Mouse (Mus musculus): ENCODE data around the gene Cfap58. TPM values are rescaled to one million over a fixed set of nuclear protein-coding genes. Genes with fewer than 3 reads are reported as not detected.

Cfap58 gene
- polyA plus RNA-seq, 1 experiment from 2014 or later = 0.09 TPM

DNA sequence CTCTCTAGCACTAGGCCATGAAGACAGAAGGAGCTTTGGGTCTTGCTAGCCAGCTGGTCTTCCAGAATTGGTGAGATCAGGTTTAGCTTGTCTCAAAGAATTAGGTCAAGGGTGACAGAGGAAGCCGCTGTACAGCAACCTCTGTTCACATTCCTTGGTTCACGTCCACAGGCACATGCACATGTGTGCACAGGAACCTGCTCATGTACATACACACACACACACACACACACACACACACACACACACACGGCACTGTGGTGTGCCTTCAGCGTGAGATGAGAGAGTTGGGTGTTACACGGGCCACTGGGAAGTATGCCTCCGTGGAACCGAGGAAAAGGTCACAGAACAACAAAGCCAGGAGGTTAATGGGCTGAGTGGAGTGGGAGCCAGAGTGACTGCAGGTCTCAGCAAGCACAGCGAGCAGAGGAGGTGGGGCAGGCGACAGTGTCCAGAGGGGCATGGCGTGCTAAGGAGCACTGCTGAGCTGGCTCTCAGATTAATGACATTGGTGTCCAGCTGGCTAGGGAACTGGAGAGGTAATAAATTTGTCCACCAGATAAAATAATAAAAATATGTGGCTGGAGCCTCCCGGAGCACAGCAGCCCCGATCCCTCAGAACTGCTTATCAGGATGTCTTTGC is 71.4 kb downstream of the Cfap58 start:
- no peaks in the 10 kb centered on the region for H3K36me3 ChIP-seq (ENCODE audit: control insufficient read depth, insufficient read depth)
- no peak overlapping the region for H3K4me2 ChIP-seq (ENCODE audit: low read depth, low read length)
- 45% methylated on average over 12 of the region's 12 CpGs for WGBS
- no peaks in the 10 kb centered on the region for H3K9me3 ChIP-seq (replicated peaks; ENCODE audit: control insufficient read depth, low read length)
- no peak overlapping the region for H3K9ac ChIP-seq (ENCODE audit: low read length)
- H3K27me3 ChIP-seq (ENCODE audit: control insufficient read depth, insufficient read depth, low read length) = no peaks in the 10 kb centered on the region
- H3K4me3 ChIP-seq (ENCODE audit: low read length) = no peak overlapping the region
- H3K4me1 ChIP-seq (ENCODE audit: control insufficient read depth, insufficient read depth, low read length) = no peaks in the 10 kb centered on the region
- ATAC-seq (replicated peaks; ENCODE audit: extremely low read depth, insufficient read depth, low FRiP score) = no peak
- no peak overlapping the region for H3K27ac ChIP-seq (ENCODE audit: low read length)

DNA sequence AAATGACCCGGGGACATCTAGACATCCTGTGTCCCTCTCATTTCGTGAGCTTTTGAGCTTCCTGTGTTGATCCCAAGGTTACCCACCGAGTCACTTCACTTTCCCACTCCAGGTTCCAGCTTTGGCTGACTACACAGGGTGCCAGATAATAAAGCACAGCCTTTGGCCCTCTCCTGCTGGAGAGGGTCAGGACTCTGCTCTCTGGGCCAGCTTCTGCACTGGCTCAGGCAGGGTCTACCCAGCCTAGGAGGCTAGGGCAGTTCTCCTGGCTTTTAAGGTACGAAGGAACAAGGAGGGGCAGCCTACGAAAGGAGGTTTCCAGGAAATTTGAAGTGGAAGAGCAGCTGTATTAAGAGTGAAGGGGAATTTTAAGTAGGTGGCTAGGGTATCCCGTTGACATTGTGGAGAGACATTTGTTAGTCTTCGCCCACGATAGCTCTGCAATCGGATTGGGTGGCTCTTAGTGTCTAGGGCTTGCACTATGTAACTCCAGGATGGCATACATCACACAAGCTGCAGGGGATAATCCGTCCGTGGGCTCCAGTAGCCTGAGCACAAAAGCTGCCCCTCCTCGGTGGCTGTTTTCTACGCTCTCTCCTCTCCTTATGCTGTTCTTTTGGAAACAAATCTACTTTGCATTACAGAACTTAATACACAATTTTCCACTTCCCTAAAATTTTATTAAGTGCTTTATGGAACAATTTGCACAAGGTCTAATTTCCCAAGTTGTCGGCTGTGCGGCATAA is 72.3 kb downstream of the Cfap58 start:
- no peak overlapping the region for H3K4me2 ChIP-seq (ENCODE audit: low read depth, low read length)
- no peaks in the 10 kb centered on the region for H3K9me3 ChIP-seq (replicated peaks; ENCODE audit: control insufficient read depth, low read length)
- H3K27me3 ChIP-seq (ENCODE audit: control insufficient read depth, insufficient read depth, low read length) = no peaks in the 10 kb centered on the region
- ATAC-seq (replicated peaks; ENCODE audit: extremely low read depth, insufficient read depth, low FRiP score) = no peak
- H3K27ac ChIP-seq (ENCODE audit: low read length) = no peak overlapping the region
- no peak overlapping the region for H3K9ac ChIP-seq (ENCODE audit: low read length)
- no peaks in the 10 kb centered on the region for H3K36me3 ChIP-seq (ENCODE audit: control insufficient read depth, insufficient read depth)
- WGBS = 58% methylated on average over 15 of the region's 15 CpGs
- no peaks in the 10 kb centered on the region for H3K4me1 ChIP-seq (ENCODE audit: control insufficient read depth, insufficient read depth, low read length)
- no peak overlapping the region for H3K4me3 ChIP-seq (ENCODE audit: low read length)

DNA sequence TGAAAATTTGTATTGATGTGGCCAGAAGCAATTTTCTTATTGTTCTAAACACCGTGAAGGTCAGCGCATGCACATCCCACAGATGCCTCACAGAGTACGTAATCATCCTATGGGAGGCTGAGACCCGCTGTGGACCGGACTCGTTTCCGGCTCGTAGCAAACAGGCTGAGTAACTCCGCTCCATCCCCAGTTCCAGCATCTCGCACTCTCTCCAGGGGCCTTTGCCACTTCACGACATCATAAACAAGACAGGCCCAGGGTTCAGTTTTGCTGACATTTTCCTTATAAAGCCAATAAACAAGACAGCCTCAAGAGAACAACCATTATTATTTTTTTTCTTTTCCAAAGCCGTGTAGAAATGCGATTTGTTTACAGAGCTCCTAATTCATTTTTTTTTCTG is 82.6 kb downstream of the Cfap58 start:
- Histone ChIP-seq H3K4me3 (ENCODE audit: low read length) (no peak overlapping the region), H3K27me3 (ENCODE audit: control insufficient read depth, insufficient read depth, low read length) (no peaks in the 10 kb centered on the region), H3K4me1 (ENCODE audit: control insufficient read depth, insufficient read depth, low read length) (no peaks in the 10 kb centered on the region), H3K9me3 (replicated peaks; ENCODE audit: control insufficient read depth, low read length) (no peaks in the 10 kb centered on the region), H3K36me3 (ENCODE audit: control insufficient read depth, insufficient read depth) (no peaks in the 10 kb centered on the region), H3K27ac (ENCODE audit: low read length) (no peak overlapping the region), H3K9ac (ENCODE audit: low read length) (no peak overlapping the region), H3K4me2 (ENCODE audit: low read depth, low read length) (no peak overlapping the region)
- WGBS = 73% methylated on average over 13 of the region's 13 CpGs
- ATAC-seq (replicated peaks; ENCODE audit: extremely low read depth, insufficient read depth, low FRiP score) = no peak

DNA sequence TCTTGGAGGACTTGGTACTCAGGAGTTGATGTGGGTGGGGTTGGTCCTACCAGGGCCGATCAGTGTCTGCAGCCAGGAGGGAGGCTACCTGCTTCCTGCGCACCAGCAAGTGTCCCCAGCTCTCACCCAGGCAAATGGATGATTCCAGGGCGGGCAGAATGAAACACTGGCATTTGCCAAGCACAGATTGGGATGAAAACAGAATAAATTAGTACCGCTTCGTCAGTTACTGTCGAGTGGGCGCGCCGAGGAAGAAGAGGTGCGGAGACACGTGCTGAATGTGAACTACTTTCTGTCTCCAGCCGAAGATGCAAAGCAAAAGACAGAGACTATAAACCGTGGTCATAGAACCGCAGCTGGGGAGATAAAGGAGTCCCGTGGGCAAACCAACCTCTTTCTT is 84.0 kb downstream of the Cfap58 start:
- no peak overlapping the region for H3K9ac ChIP-seq (ENCODE audit: low read length)
- H3K4me3 ChIP-seq (ENCODE audit: low read length) = no peak overlapping the region
- 82% methylated on average over 15 of the region's 15 CpGs for WGBS
- H3K27me3 ChIP-seq (ENCODE audit: control insufficient read depth, insufficient read depth, low read length) = no peaks in the 10 kb centered on the region
- H3K27ac ChIP-seq (ENCODE audit: low read length) = no peak overlapping the region
- no peak for ATAC-seq (replicated peaks; ENCODE audit: extremely low read depth, insufficient read depth, low FRiP score)
- no peaks in the 10 kb centered on the region for H3K4me1 ChIP-seq (ENCODE audit: control insufficient read depth, insufficient read depth, low read length)
- H3K4me2 ChIP-seq (ENCODE audit: low read depth, low read length) = no peak overlapping the region
- H3K9me3 ChIP-seq (replicated peaks; ENCODE audit: control insufficient read depth, low read length) = no peaks in the 10 kb centered on the region
- no peaks in the 10 kb centered on the region for H3K36me3 ChIP-seq (ENCODE audit: control insufficient read depth, insufficient read depth)

DNA sequence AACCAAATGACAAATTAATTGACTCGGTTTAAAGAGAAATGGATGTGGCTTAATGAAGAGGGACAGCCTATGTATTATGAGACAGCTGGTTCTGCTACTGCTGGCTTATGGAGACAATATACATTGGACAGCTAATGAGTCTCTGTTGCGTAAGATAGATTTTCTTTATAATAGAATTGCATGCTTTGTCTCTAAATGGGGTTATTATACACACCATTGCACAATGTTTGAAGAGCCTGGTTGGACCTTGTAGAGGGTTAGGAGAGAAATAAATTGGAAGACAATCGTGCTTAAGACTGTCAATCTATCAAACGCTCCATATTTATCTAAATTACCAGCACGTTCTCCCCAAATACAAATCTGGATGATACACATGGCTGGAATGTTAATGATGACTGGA is 85.3 kb downstream of the Cfap58 start:
- Histone ChIP-seq H3K9ac (ENCODE audit: low read length) (no peak overlapping the region), H3K4me3 (ENCODE audit: low read length) (no peak overlapping the region), H3K9me3 (replicated peaks; ENCODE audit: control insufficient read depth, low read length) (no peaks in the 10 kb centered on the region), H3K36me3 (ENCODE audit: control insufficient read depth, insufficient read depth) (no peaks in the 10 kb centered on the region), H3K27ac (ENCODE audit: low read length) (no peak overlapping the region), H3K27me3 (ENCODE audit: control insufficient read depth, insufficient read depth, low read length) (no peaks in the 10 kb centered on the region), H3K4me1 (ENCODE audit: control insufficient read depth, insufficient read depth, low read length) (no peaks in the 10 kb centered on the region), H3K4me2 (ENCODE audit: low read depth, low read length) (no peak overlapping the region)
- ATAC-seq (replicated peaks; ENCODE audit: extremely low read depth, insufficient read depth, low FRiP score) = no peak
- WGBS = 79% methylated on average over 5 of the region's 5 CpGs

DNA sequence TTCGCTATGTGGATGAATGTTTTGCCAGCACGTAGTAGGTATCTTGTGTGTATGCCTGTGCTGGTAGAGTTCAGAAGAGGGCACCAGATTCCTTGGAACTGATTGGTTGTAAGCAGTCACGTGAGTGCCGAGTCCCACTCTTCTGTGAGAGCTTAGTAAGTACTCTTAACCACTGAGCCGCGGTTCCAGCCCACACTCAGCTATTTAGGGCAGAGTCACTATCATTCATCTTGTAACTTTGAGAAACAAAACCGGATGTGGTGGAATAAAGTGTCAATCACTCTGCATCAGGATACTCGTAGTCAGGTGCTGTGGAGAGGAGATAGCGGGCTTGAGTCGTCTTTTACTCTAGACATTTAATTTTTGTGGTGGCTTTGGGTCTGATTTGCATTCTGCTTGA is 86.3 kb downstream of the Cfap58 start:
- Histone ChIP-seq H3K36me3 (ENCODE audit: control insufficient read depth, insufficient read depth) (no peaks in the 10 kb centered on the region), H3K9me3 (replicated peaks; ENCODE audit: control insufficient read depth, low read length) (no peaks in the 10 kb centered on the region), H3K4me2 (ENCODE audit: low read depth, low read length) (no peak overlapping the region), H3K9ac (ENCODE audit: low read length) (no peak overlapping the region), H3K27ac (ENCODE audit: low read length) (no peak overlapping the region), H3K27me3 (ENCODE audit: control insufficient read depth, insufficient read depth, low read length) (no peaks in the 10 kb centered on the region), H3K4me1 (ENCODE audit: control insufficient read depth, insufficient read depth, low read length) (peaks cover 3% of the 10 kb centered on the region; the same call in 1 of the 2 replicates), H3K4me3 (ENCODE audit: low read length) (no peak overlapping the region)
- ATAC-seq (replicated peaks; ENCODE audit: extremely low read depth, insufficient read depth, low FRiP score) = no peak
- 75% methylated on average over 10 of the region's 10 CpGs for WGBS

DNA sequence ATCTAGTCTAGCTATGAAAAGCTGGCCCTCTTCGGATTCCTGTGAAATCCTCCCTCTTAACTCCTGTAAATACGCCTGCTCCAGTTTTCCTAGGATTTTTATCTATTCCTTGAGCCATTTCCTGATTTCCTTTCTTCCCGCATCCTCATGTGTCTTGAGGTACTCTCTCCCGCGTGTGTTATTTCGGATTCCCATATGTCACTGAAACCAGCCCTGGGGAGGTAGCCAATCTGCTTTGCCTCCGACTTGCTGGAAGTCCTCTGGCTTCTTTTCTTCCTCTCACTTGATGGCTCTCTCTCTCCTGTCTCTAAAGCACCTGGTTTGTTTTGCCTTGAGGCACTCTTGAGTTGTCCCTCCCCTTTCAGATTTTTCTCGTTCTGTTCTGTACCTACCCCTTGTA is 87.9 kb downstream of the Cfap58 start:
- WGBS = 68% methylated on average over 8 of the region's 8 CpGs

DNA sequence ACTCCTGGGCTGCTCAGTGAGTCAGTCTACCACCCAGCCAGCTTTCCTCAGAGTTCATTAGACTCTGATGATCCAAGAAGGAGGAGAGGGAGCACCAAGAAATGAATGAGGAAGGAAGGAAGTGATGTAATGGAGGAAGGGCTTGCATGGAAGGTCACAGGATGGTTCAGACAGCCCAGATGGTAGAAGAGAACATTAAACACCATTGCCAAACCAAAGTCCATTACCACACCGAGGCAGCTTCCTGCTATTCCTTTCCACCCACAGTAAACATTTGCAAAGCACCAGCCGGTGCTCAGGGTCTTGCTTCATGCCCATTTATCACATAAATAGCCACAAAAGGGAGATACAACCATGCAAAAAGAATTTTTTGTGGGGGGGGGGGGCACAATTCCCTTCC is 89.4 kb downstream of the Cfap58 start:
- no peaks in the 10 kb centered on the region for H3K36me3 ChIP-seq (ENCODE audit: control insufficient read depth, insufficient read depth)
- no peak overlapping the region for H3K27ac ChIP-seq (ENCODE audit: low read length)
- no peak overlapping the region for H3K4me2 ChIP-seq (ENCODE audit: low read depth, low read length)
- ATAC-seq (replicated peaks; ENCODE audit: extremely low read depth, insufficient read depth, low FRiP score) = no peak
- 56% methylated on average over 2 of the region's 2 CpGs for WGBS
- H3K4me1 ChIP-seq (ENCODE audit: control insufficient read depth, insufficient read depth, low read length) = peaks cover 3% of the 10 kb centered on the region; the same call in 1 of the 2 replicates
- no peaks in the 10 kb centered on the region for H3K27me3 ChIP-seq (ENCODE audit: control insufficient read depth, insufficient read depth, low read length)
- H3K9me3 ChIP-seq (replicated peaks; ENCODE audit: control insufficient read depth, low read length) = no peaks in the 10 kb centered on the region
- no peak overlapping the region for H3K9ac ChIP-seq (ENCODE audit: low read length)
- no peak overlapping the region for H3K4me3 ChIP-seq (ENCODE audit: low read length)

More for the DNA sequence above, 87.9 kb downstream of the Cfap58 start:
- H3K27me3 ChIP-seq (ENCODE audit: control insufficient read depth, insufficient read depth, low read length) = no peaks in the 10 kb centered on the region
- H3K9ac ChIP-seq (ENCODE audit: low read length) = no peak overlapping the region
- H3K4me1 ChIP-seq (ENCODE audit: control insufficient read depth, insufficient read depth, low read length) = peaks cover 3% of the 10 kb centered on the region; the same call in 1 of the 2 replicates
- ATAC-seq (replicated peaks; ENCODE audit: extremely low read depth, insufficient read depth, low FRiP score) = no peak
- no peaks in the 10 kb centered on the region for H3K36me3 ChIP-seq (ENCODE audit: control insufficient read depth, insufficient read depth)
- no peak overlapping the region for H3K27ac ChIP-seq (ENCODE audit: low read length)
- no peaks in the 10 kb centered on the region for H3K9me3 ChIP-seq (replicated peaks; ENCODE audit: control insufficient read depth, low read length)
- H3K4me2 ChIP-seq (ENCODE audit: low read depth, low read length) = no peak overlapping the region
- no peak overlapping the region for H3K4me3 ChIP-seq (ENCODE audit: low read length)

DNA sequence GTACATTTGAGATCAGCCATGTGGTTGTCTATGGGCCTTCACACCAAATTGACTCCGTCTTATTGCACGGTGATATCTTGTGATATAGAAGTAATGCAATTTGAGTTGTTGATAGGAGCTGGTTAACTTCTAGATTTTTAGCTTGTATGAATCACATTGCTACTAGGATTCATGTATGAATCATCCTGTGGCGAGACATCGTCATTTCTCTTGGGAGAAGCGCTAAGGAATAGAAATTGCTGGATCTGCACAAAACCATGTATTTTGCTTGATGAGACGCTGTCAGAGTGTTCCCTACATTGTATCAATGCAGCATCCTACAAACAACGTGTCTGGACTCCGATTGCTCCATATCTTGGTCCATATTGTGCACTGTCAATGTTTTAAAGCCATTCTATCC is 102.1 kb downstream of the Cfap58 start:
- no peaks in the 10 kb centered on the region for H3K9me3 ChIP-seq (replicated peaks; ENCODE audit: control insufficient read depth, low read length)

More for the DNA sequence above, 102.1 kb downstream of the Cfap58 start:
- WGBS = 78% methylated on average over 8 of the region's 8 CpGs
- Histone ChIP-seq H3K27ac (ENCODE audit: low read length) (no peak overlapping the region), H3K9ac (ENCODE audit: low read length) (no peak overlapping the region), H3K36me3 (ENCODE audit: control insufficient read depth, insufficient read depth) (no peaks in the 10 kb centered on the region), H3K4me3 (ENCODE audit: low read length) (no peak overlapping the region), H3K4me1 (ENCODE audit: control insufficient read depth, insufficient read depth, low read length) (no peaks in the 10 kb centered on the region), H3K27me3 (ENCODE audit: control insufficient read depth, insufficient read depth, low read length) (no peaks in the 10 kb centered on the region), H3K4me2 (ENCODE audit: low read depth, low read length) (no peak overlapping the region)
- no peak for ATAC-seq (replicated peaks; ENCODE audit: extremely low read depth, insufficient read depth, low FRiP score)
